Mouse (Mus musculus) spleen, adult 12 weeks (tissue): ENCODE results near the gene Poc1b.
A peak's percentile ranks its signal among the peaks of the same experiment; 100 is the strongest.
"Not testable (repeated sequence)": the region's sequence is repeated elsewhere in the genome, so short reads cannot be mapped to it uniquely, and the experiment has no call there.

Experiments used
- DNase-seq: peaks from one replicate; pipeline ENCODE4 v3.0.0; 2022; ENCODE audit warnings: low spot score

Gene Poc1b

GRCm38 (mm10) chr10:99194451-99195055, 87.7 kb downstream of the Poc1b start:
- DNase-seq = no peak

- no peak for DNase-seq
These were observed 89.7 kb downstream of the Poc1b start for GRCm38 (mm10) chr10:99196556-99196955.

DNA sequence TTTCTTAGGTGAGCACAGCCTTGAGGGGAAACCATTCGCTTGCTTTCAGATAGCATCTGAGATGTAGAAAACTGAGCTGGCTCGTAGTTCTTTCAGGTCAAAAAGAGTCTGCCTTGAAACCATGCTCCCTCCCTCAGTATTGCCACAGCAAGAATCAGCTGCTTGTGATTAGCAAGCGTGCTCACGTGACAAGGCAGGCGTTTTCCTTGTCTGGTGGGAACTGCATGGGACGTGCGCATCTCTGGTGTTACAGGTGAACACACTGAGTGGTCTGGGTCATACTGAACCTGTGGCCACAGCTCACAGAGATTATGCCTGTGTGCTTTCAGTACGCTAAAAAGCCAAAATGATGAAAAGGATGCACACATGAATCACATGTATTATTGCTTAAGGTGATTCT, 90.3 kb downstream of the Poc1b start:
- no peak for DNase-seq

GRCm38 (mm10) chr10:99197607-99198305, 90.9 kb downstream of the Poc1b start:
- DNase-seq = no peak

DNA sequence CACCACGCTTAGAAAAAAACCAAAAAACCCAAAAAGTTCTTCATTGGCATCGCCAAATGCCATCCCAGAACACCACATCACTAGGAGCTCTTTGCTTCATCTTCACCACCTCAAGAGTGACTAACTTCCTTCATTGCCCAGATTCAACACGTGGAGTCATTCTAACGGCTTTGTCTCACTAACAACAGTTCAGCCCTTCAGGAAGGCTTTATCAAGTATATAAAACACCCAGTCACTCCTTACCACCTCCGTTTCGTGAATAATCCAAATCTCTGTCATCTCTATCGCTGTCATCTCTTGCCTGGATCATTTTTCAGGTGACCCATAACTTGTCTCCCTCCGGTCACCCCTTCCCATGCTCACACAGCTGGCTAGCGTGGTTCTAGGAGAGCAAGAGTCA, 92.1 kb downstream of the Poc1b start:
- DNase-seq = no peak

GRCm38 (mm10) chr10:99200944-99201343, 94.1 kb downstream of the Poc1b start:
- DNase-seq = no peak

GRCm38 (mm10) chr10:99201786-99202185, 95.0 kb downstream of the Poc1b start:
- DNase-seq = no peak

DNA sequence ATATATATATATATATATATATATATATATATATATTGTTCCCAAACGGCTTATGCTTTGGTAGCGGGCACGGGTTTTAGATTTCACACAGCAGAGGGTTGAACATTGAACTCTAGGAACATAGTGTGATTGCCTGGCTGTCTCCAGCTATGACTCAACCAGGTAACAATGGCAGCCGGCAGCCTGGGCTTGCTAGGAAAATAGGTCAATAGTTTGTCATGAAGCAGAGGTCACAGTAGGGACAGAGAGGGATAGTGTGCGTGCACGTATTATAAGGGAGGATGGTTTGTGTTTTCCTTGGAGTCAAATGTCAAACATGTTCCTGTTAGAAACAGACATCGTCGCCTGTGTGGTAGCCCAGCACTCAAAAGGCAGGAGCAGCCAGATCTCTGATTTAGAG, 95.5 kb downstream of the Poc1b start:
- no peak for DNase-seq

GRCm38 (mm10) chr10:99203163-99203562, 96.3 kb downstream of the Poc1b start:
- DNase-seq = no peak

DNA sequence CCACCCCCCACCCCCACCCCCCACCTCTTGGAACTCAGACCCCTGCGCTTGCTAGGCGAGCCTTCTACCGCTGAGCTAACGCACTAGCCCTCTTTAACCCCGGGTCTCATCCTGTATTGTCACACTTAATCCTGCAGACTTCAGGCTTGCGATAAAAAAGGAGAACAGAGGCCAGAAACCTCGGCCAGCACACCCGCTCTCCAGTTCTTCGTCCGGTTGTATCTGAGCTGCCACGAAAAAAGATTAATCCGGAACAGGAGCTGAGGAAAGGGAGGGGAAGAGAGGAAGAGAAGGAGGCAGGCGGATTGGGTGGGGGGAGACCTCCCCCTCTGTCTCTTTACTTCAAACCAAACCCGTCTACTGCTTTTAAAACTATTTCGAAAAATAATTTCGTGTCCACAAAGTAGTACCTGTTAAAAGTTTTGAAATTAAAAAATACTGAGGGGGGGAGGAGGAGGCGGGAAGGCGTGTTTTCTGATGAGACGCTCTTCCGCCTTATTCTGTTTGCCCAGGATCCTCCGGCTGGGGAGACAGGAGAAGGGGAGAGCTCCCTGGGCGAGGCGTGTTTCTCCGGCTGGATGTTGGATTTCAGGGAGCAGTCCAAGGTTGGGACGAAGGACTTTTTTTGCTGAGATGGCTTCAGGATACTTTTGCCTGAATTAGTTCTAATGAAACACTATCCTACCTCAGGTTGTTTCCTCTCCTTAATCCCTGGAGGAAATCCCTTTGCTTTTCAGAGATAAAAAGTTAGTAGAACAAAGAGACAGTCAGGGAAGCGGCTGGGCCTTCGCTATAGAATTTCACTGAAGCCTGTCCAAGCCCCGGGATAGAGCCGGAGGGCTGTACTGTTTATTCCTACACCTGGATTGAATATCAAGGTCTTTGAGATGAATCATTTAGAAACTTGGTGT, 97.0 kb downstream of the Poc1b start:
- DNase-seq = no peak

DNA sequence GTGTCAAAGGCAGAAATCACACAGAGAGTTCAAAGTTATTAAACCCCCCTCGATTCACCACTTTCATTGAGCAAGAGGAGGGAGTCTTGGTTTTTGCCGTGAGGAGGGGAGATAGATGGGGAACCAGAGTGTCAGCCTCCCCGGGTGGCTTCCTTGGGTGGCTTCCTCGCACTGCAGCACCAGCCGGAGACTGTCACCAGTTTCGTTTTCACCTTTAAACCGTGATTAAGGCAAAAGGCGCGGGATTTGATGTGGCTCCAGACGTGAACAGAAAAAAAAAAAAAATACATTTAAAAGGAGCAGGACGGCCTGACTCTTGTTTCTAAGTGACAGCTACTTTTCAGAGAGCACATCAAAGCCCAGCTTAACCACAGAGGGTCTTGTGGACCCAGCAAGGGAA, 97.7 kb downstream of the Poc1b start:
- DNase-seq = peak; percentile 22

- DNase-seq = no peak
These were observed 100.3 kb downstream of the Poc1b start for GRCm38 (mm10) chr10:99207121-99207520.

GRCm38 (mm10) chr10:99209146-99209800, 102.4 kb downstream of the Poc1b start:
- DNase-seq = no peak

DNA sequence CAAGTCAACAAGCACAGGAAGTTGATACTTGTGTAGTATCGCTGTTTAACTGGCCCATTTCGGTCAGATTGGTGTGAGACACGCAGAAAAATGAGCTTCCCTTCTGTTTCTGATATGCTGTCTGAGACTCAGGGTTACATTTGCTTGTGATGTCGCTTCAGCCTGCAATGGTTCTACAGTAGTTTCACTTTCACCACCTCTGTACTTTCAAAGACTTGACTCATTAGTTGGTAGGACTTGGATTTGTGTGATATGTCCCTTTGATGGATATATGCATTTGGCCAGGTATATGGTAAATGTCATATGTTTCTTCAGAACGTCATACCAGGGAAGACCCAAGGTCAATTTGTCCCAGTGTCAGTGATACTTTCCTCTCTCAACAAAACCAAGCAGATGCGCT, 104.2 kb downstream of the Poc1b start:
- DNase-seq = no peak

GRCm38 (mm10) chr10:99211503-99212265, 104.8 kb downstream of the Poc1b start:
- no peak for DNase-seq

DNA sequence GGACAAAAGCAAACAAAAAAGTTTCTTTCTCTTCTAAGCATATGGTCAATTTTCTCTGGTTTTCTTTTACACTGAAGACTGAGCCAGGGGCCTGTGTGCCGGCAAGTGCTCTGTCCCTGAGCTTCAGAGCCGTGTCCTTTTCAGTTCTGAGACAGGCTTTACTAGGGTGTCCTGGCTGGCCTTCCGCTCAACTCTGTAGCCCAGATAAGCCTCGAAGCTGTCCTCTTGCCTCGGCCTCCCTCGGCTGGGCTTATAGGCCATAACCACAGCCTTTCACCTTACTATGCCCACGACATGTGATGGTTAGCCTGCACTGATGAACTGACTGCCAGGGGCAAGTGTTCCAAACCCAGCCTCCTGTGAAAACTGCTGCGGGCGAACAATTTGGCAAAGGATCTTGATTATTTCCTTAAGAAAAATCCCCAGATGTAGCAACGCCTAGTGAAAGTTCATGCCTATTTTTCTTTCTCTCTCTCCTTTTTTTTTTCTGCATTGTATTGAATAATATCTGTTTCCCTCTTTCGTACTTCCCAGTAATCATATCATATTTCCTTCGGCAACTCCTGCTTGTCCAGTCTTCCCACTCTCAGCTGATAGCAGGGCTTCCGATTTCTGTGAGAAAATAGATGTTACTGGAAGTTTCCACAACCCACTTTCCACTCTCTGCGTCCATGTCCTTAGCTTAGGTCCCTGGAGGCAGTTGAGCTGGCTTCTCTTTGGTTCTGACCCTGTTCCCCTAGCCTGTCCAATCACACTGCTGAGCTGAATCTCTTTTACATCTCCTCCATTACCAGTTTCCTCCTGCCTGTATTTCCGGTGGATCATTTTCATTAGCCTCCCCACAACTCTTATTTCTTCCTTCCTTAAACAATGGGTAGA, 107.8 kb downstream of the Poc1b start:
- DNase-seq = no peak

DNA sequence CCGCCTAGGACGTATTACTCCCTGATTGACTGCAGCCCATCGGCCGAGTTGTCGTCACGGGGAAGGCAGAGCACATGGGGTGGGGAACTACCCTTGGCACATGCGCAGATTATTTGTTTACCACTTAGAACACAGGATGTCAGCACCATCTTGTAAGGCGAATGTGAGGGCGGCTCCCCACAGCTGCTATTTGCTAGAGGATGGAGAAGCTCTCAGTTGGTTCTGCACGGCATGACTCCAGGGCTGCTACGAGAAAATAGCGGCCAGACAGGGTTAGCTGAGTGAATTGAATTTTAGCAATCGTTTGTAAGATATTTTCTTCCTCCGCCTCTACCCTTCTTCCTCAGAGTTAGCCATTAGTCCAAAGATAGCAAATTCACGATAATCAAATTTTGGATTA, 109.7 kb downstream of the Poc1b start:
- not testable (repeated sequence) for DNase-seq

DNA sequence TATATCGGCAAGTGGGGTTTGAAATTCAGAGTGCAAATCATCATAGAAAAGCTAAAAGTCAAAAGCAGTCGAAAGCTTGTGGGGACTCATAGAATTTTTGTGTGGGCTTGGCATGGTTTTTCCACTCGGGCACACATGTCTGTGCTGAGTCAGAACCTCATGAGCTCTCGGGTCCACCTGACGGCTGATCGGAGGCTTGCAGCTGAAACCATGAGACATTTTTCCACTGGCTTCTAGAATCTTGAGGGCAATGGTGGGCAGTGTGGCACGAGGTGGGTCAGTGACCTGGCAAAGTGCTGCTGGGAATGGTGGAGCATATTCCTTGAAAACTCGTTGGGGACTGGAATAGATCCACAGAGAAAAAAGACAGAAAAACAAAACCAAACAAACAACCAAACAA, 114.7 kb downstream of the Poc1b start:
- DNase-seq = no peak

DNA sequence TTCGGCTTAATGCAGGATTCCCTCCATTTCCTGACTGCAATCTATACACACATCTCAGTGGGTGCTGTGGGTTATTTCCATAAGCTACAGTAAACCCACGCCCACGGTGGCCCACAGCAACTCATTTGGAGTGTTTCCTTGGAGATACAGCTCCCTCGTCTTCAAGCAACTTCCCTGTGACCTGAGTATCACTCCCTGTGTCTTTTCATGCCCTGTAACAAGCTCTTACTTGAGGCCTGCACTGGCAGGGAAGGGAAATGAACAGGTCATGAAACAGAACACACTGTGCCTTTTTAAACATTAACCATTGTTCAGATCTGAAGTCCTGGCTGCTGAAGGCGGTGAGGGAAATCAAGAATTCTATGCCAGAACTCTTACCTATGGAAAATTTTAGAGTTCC, 115.9 kb downstream of the Poc1b start:
- no peak for DNase-seq

- no peak for DNase-seq
These were observed 117.4 kb downstream of the Poc1b start for GRCm38 (mm10) chr10:99224218-99224617.

DNA sequence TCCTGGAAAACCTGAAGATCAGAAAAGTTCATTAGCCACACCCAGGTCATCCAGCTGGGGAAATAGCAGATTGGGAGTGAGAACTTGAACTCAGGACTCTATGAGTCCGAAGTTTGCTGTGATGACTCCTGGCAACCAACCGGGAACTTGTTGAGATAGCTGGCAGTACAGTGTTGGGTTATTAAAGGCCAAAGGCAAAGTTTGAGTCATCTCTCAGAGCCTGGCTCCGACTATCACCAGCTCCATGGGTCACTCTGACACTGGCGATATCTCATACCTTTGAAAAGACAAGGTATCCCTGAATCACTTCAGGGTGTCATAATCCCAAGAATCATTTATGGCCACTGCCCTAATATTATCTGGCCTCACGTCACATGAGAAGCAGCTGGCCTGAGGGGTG, 119.9 kb downstream of the Poc1b start:
- no peak for DNase-seq
